Mouse (Mus musculus) myocyte (in vitro differentiated cells): ENCODE results near the gene Btbd3. TPM values are rescaled to one million over a fixed set of nuclear protein-coding genes. Genes with fewer than 3 reads are reported as not detected.

Experiments
- H3K27me3 ChIP-seq: one replicate; pipeline ENCODE4 v1.6.1; 2011; ENCODE audit not compliant: control insufficient read depth, insufficient read depth, insufficient read length
- H3K36me3 ChIP-seq: one replicate; pipeline ENCODE4 v1.6.1; 2011; ENCODE audit not compliant: control insufficient read depth, insufficient read depth
- H3K4me2 ChIP-seq: one replicate; pipeline ENCODE4 v1.6.1; 2011; ENCODE audit warnings: low read depth, control low read depth
- H3K4me3 ChIP-seq: one replicate; pipeline ENCODE4 v1.5.1; 2011; ENCODE audit warnings: mild to moderate bottlenecking, control low read depth, moderate library complexity
- H3K79me2 ChIP-seq: one replicate; pipeline ENCODE4 v1.6.1; 2011; ENCODE audit not compliant: control insufficient read depth, insufficient read depth
- H3ac ChIP-seq: one replicate; pipeline ENCODE4 v1.6.1; 2011; ENCODE audit not compliant: control insufficient read depth, insufficient read length
- CEBPB ChIP-seq: IDR thresholded peaks from 2 replicates; pipeline ENCODE4 v1.6.1; 2011; ENCODE audit warnings: mild to moderate bottlenecking, moderate library complexity; ENCODE audit not compliant: poor library complexity, insufficient read depth, severe bottlenecking
- E2F4 ChIP-seq: IDR thresholded peaks from one replicate; pipeline ENCODE4 v1.6.1; 2011; ENCODE audit warnings: mild to moderate bottlenecking, control low read depth, moderate library complexity; ENCODE audit not compliant: insufficient read depth
- MAX ChIP-seq: IDR thresholded peaks from one replicate; pipeline ENCODE4 v1.6.1; 2011; ENCODE audit warnings: low read depth, mild to moderate bottlenecking, control low read depth
- MYOD1 ChIP-seq, 3 experiments: IDR thresholded peaks; one replicate each; pipeline ENCODE4 v1.6.1; 2011; ENCODE audit warnings: control low read depth in 2 of 3, low read depth in 2 of 3, mild to moderate bottlenecking in 2 of 3, moderate library complexity in 1 of 3; ENCODE audit not compliant: insufficient read length in 2 of 3, control insufficient read depth in 1 of 3
- MYOG ChIP-seq, 3 experiments: IDR thresholded peaks; one replicate each; pipeline ENCODE4 v1.6.1; 2011; ENCODE audit warnings: control low read depth in 2 of 3, low read depth in 2 of 3, mild to moderate bottlenecking in 2 of 3; ENCODE audit not compliant: insufficient read length in 2 of 3, control insufficient read depth in 1 of 3, insufficient read depth in 1 of 3
- POLR2A ChIP-seq: IDR thresholded peaks from one replicate; pipeline ENCODE4 v1.6.1; 2011; ENCODE audit warnings: low read depth, mild to moderate bottlenecking, control low read depth, moderate library complexity; ENCODE audit not compliant: insufficient read length
- POLR2AphosphoS2 ChIP-seq: IDR thresholded peaks from one replicate; pipeline ENCODE4 v1.6.1; 2011; ENCODE audit warnings: low read depth, control low read depth; ENCODE audit not compliant: insufficient read length
- REST ChIP-seq: IDR thresholded peaks from one replicate; pipeline ENCODE4 v1.6.1; 2011; ENCODE audit warnings: mild to moderate bottlenecking, control low read depth, moderate library complexity; ENCODE audit not compliant: insufficient read depth, insufficient read length
- SRF ChIP-seq: IDR thresholded peaks from one replicate; pipeline ENCODE4 v1.6.1; 2011; ENCODE audit warnings: low read depth; ENCODE audit not compliant: control insufficient read depth, insufficient read length
- TCF12 ChIP-seq: IDR thresholded peaks from one replicate; pipeline ENCODE4 v1.6.1; 2011; ENCODE audit warnings: mild to moderate bottlenecking, control low read depth; ENCODE audit not compliant: poor library complexity, insufficient read depth, severe bottlenecking
- TCF3 ChIP-seq: IDR thresholded peaks from one replicate; pipeline ENCODE4 v1.6.1; 2011; ENCODE audit warnings: low read depth, control low read depth; ENCODE audit not compliant: insufficient read length
- USF1 ChIP-seq: IDR thresholded peaks from one replicate; pipeline ENCODE4 v1.6.1; 2011; ENCODE audit warnings: low read depth, mild to moderate bottlenecking, control low read depth, moderate library complexity
- polyA plus RNA-seq: library from polyadenylated mRNA; unstranded; fragments of >200 nt; fragmentation: generic; extraction: Trizol; gene quantifications from one replicate; pipeline ENCODE4 v1.2.1, GENCODE M21; 2012; ENCODE audit warnings: missing spikeins

Btbd3 gene
- polyA plus RNA-seq, 1 experiment, result 2.9 TPM

DNA sequence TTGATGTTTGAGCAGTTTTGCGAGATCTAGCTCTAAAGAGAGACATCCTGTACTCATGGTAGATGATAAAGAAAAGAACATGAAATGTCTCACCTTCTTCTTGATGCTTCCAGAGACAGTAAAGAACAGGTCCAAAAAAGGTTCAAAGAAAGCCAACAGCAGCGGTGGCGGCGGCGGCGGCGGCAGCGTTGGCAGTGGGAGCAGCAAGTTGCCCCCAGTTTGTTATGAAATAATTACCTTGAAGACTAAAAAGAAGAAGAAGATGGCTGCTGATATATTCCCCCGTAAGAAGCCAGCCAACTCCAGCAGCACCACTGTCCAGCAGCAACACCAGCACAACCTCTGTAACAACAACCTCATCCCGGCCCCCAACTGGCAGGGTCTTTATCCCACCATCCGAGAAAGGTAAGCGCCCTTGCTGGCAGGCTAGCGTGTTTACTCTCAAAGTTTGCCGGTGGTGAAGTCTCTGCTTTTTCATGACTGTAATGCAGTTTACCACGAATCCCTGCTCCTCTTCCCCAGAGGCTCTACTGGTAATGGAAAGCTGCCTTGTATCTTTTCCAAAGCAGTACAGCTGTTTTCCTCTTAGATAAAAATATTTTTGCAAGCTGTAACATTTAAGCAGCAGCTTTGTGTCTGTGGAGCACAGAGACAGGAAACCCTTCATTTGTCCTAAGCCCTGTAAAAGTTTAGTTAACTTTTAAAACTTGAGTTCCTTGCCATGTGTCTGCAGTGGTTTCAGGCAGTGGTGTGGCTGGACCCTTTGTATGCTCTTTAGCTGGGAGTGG lies 22.7 kb downstream of the Btbd3 start:
- TF ChIP-seq REST (no peak), MYOG (IDR thresholded peaks at IDR 0.05; ENCODE audit: control insufficient read depth in 1 of 3, insufficient read depth in 1 of 3, insufficient read length in 2 of 3, low read depth in 2 of 3) (no peak), MYOD1 (IDR thresholded peaks at IDR 0.05; ENCODE audit: control insufficient read depth in 1 of 3, insufficient read length in 2 of 3, low read depth in 2 of 3) (no peak), TCF12 (no peak), POLR2AphosphoS2 (no peak), TCF3 (no peak), CEBPB (no peak), MAX (no peak), SRF (no peak), USF1 (no peak), POLR2A (no peak), E2F4 (no peak)
- H3K4me3 ChIP-seq, result no peak overlapping the region
- H3ac ChIP-seq, result no peak overlapping the region
- H3K36me3 ChIP-seq, result peaks cover 6% of the 10 kb centered on the region
- no peaks in the 10 kb centered on the region for H3K27me3 ChIP-seq
- peaks cover 19% of the 10 kb centered on the region for H3K79me2 ChIP-seq
- H3K4me2 ChIP-seq, result no peak overlapping the region

GRCm38 (mm10) chr2:138279641-138280040 lies 23.3 kb downstream of the Btbd3 start:
- peaks cover 7% of the 10 kb centered on the region for H3K36me3 ChIP-seq
- peaks cover 15% of the 10 kb centered on the region for H3K79me2 ChIP-seq
- TF ChIP-seq E2F4 (no peak), MYOG (IDR thresholded peaks at IDR 0.05; ENCODE audit: control insufficient read depth in 1 of 3, insufficient read depth in 1 of 3, insufficient read length in 2 of 3, low read depth in 2 of 3) (no peak), SRF (no peak), TCF3 (no peak), TCF12 (no peak), REST (no peak), MYOD1 (IDR thresholded peaks at IDR 0.05; ENCODE audit: control insufficient read depth in 1 of 3, insufficient read length in 2 of 3, low read depth in 2 of 3) (no peak), USF1 (no peak), CEBPB (no peak), POLR2A (no peak), MAX (no peak), POLR2AphosphoS2 (no peak)
- H3K4me2 ChIP-seq, result no peak overlapping the region
- H3K4me3 ChIP-seq, result no peak overlapping the region
- no peaks in the 10 kb centered on the region for H3K27me3 ChIP-seq
- no peak overlapping the region for H3ac ChIP-seq

- TF ChIP-seq CEBPB (no peak), TCF3 (no peak)
These were observed 23.9 kb downstream of the Btbd3 start for GRCm38 (mm10) chr2:138280225-138280711.

GRCm38 (mm10) chr2:138281550-138282201 lies 25.3 kb downstream of the Btbd3 start:
- no peak overlapping the region for H3K4me2 ChIP-seq
- peaks cover 7% of the 10 kb centered on the region for H3K36me3 ChIP-seq

More at GRCm38 (mm10) chr2:138280225-138280711, 23.9 kb downstream of the Btbd3 start:
- H3K27me3 ChIP-seq, result no peaks in the 10 kb centered on the region
- H3K4me3 ChIP-seq, result no peak overlapping the region
- peaks cover 7% of the 10 kb centered on the region for H3K36me3 ChIP-seq
- no peak overlapping the region for H3K4me2 ChIP-seq
- H3K79me2 ChIP-seq, result peaks cover 11% of the 10 kb centered on the region
- H3ac ChIP-seq, result no peak overlapping the region

More at GRCm38 (mm10) chr2:138281550-138282201, 25.3 kb downstream of the Btbd3 start:
- TF ChIP-seq USF1, result no peak
- no peak for TF ChIP-seq TCF12
- no peak for TF ChIP-seq POLR2A
- TF ChIP-seq CEBPB, result no peak
- no peak for TF ChIP-seq MAX
- TF ChIP-seq TCF3, result no peak
- TF ChIP-seq MYOD1 (IDR thresholded peaks at IDR 0.05; ENCODE audit: control insufficient read depth in 1 of 3, insufficient read length in 2 of 3, low read depth in 2 of 3), result no peak
- TF ChIP-seq SRF, result no peak
- no peak for TF ChIP-seq E2F4
- no peak for TF ChIP-seq REST
- TF ChIP-seq POLR2AphosphoS2, result no peak
- TF ChIP-seq MYOG (IDR thresholded peaks at IDR 0.05; ENCODE audit: control insufficient read depth in 1 of 3, insufficient read depth in 1 of 3, insufficient read length in 2 of 3, low read depth in 2 of 3), result no peak
- Histone ChIP-seq H3K27me3 (no peaks in the 10 kb centered on the region), H3K79me2 (peaks cover 4% of the 10 kb centered on the region), H3ac (no peak overlapping the region), H3K4me3 (no peak overlapping the region)
